In genomic region chr10:56920711-56921672, GRCm38 (mm10) we compare ENCODE assay signal across 8 mouse cellular contexts.
A peak's percentile ranks its signal among the peaks of the same experiment; 100 is the strongest.
DNase-seq lines count a peak whose midpoint lies in the region; ATAC-seq and TF ChIP-seq lines count a peak whose summit lies in the region.
"Had no signal": no experiment of that assay in that cellular context is flagged by ENCODE, and none has a peak within 500 bp of the region (broad histone marks: within the 10 kb centered on the region; RNA-seq: fewer than 3 reads in every experiment).

No protein-coding gene starts in this region.

- no peaks in the 10 kb centered on the region for H3K36me3 ChIP-seq in hindbrain, embryonic 11.5 days (ENCODE audit: control insufficient read depth, insufficient read depth, low read length)
- no peaks in the 10 kb centered on the region for H3K36me3 ChIP-seq in limb, embryonic 14.5 days (ENCODE audit: control insufficient read depth, insufficient read depth, low read length)
- H3K36me3 ChIP-seq: liver, embryonic 15.5 days had no signal

- 0 out of 2 replicates have a peak overlapping the region, but pooled peaks have one; percentile 17 for H3K27ac ChIP-seq in hindbrain, embryonic 11.5 days (ENCODE audit: low read depth, low read length)
- H3K27ac ChIP-seq in limb, embryonic 14.5 days (replicated peaks; ENCODE audit: low read depth, low read length) = peak overlapping the region; percentile 77
- H3K27ac ChIP-seq: liver, embryonic 15.5 days had no signal

- H3K9me3 ChIP-seq in hindbrain, embryonic 11.5 days (ENCODE audit: control insufficient read depth, low read length) = no peaks in the 10 kb centered on the region
- no peaks in the 10 kb centered on the region for H3K9me3 ChIP-seq in limb, embryonic 14.5 days (ENCODE audit: control insufficient read depth, low read length)
- H3K9me3 ChIP-seq: liver, embryonic 15.5 days had no signal

- H3K27me3 ChIP-seq in hindbrain, embryonic 11.5 days (ENCODE audit: control insufficient read depth, insufficient read depth, low read length) = no peaks in the 10 kb centered on the region
- H3K27me3 ChIP-seq in limb, embryonic 14.5 days (ENCODE audit: control insufficient read depth, insufficient read depth, low read length) = no peaks in the 10 kb centered on the region
- H3K27me3 ChIP-seq: liver, embryonic 15.5 days had no signal

- H3K4me2 ChIP-seq in hindbrain, embryonic 11.5 days (replicated peaks; ENCODE audit: low read depth, low read length) = no peak overlapping the region
- peak overlapping the region; percentile 50 for H3K4me2 ChIP-seq in limb, embryonic 14.5 days (replicated peaks; ENCODE audit: low read depth, low read length, severe bottlenecking)
- H3K4me2 ChIP-seq: liver, embryonic 15.5 days had no signal

- no peak for TF ChIP-seq POLR2A in limb, embryonic 14.5 days (IDR thresholded peaks at IDR 0.05; ENCODE audit: borderline replicate concordance, extremely low read depth, insufficient read depth, insufficient read length)

- H3K4me1 ChIP-seq in hindbrain, embryonic 11.5 days (replicated peaks; ENCODE audit: control insufficient read depth, insufficient read depth, low read length) = no peaks in the 10 kb centered on the region
- H3K4me1 ChIP-seq in limb, embryonic 14.5 days (ENCODE audit: control insufficient read depth, insufficient read depth, low read length) = peaks cover 15% of the 10 kb centered on the region
- H3K4me1 ChIP-seq: liver, embryonic 15.5 days had no signal

- H3K9ac ChIP-seq in hindbrain, embryonic 11.5 days (ENCODE audit: low read depth, low read length) = no peak overlapping the region
- H3K9ac ChIP-seq in limb, embryonic 14.5 days (ENCODE audit: low read depth, low read length, severe bottlenecking) = peak overlapping the region; percentile 29; the same call in 1 of the 2 replicates
- H3K9ac ChIP-seq: liver, embryonic 15.5 days had no signal

- H3K4me3 ChIP-seq in hindbrain, embryonic 11.5 days (ENCODE audit: low read depth, low read length) = no peak overlapping the region
- peak overlapping the region; percentile 14 for H3K4me3 ChIP-seq in limb, embryonic 14.5 days (replicated peaks; ENCODE audit: low read length)
- H3K4me3 ChIP-seq: liver, embryonic 15.5 days had no signal

- peak; percentile 76 for DNase-seq in Muller cell, postnatal 12 days (ENCODE audit: inconsistent ontology term)
- peak; percentile 68 for DNase-seq in adrenal gland, adult 2 months
- DNase-seq in gastrocnemius, adult 18-20 months (ENCODE audit: low spot score) = peak; percentile 53
- DNase-seq in hindbrain, embryonic 11.5 days (ENCODE audit: low spot score) = peak; percentile 45
- peak; percentile 66 for DNase-seq in limb, embryonic 14.5 days (ENCODE audit: low spot score)
- peak; percentile 51 for DNase-seq in retina, embryonic 14.5 days (ENCODE audit: low spot score)
- no peak for DNase-seq in thymus, postnatal 14 days

- 44% methylated on average over 20 of the region's 20 CpGs for WGBS in hindbrain, embryonic 11.5 days
- 13% methylated on average over 20 of the region's 20 CpGs for WGBS in limb, embryonic 14.5 days

- peak; percentile 61 for ATAC-seq in hindbrain, embryonic 11.5 days (ENCODE audit: low FRiP score)
- ATAC-seq in limb, embryonic 14.5 days (ENCODE audit: low FRiP score, low read depth) = peak; percentile 68
